ENCODE assay signal across 10 mouse cellular contexts in genomic region chr19:56601901-56602347, GRCm38 (mm10). TPM values are rescaled to one million over a fixed set of nuclear protein-coding genes. Genes with fewer than 3 reads are reported as not detected.
DNase-seq lines count a peak whose midpoint lies in the region; ATAC-seq and TF ChIP-seq lines count a peak whose summit lies in the region.
"Had no signal": no experiment of that assay in that cellular context is flagged by ENCODE, and none has a peak within 500 bp of the region (broad histone marks: within the 10 kb centered on the region; RNA-seq: fewer than 3 reads in every experiment).

No protein-coding gene starts in this region.

- peaks cover 11% of the 10 kb centered on the region; the same call in 1 of the 2 replicates for H3K4me1 ChIP-seq in heart, embryonic 11.5 days (ENCODE audit: control insufficient read depth, insufficient read depth, low read length)
- peaks cover 34% of the 10 kb centered on the region for H3K4me1 ChIP-seq in heart, embryonic 16.5 days (ENCODE audit: control insufficient read depth, insufficient read depth, low read length)
- H3K4me1 ChIP-seq: embryonic facial prominence, embryonic 12.5 days had no signal

- H3K36me3 ChIP-seq in heart, embryonic 11.5 days (ENCODE audit: control insufficient read depth, insufficient read depth, low read length): peaks cover 3% of the 10 kb centered on the region; the same call in 1 of the 2 replicates
- peaks cover 11% of the 10 kb centered on the region for H3K36me3 ChIP-seq in heart, embryonic 16.5 days (ENCODE audit: control insufficient read depth, insufficient read depth)

- ATAC-seq in heart, embryonic 11.5 days (replicated peaks; ENCODE audit: insufficient number of reproducible peaks, low FRiP score, low TSS enrichment): no peak
- 0 out of 2 replicates have a peak, but pooled peaks have one; percentile 43 for ATAC-seq in heart, embryonic 16.5 days (replicated peaks; ENCODE audit: extremely low read depth, insufficient read depth, low FRiP score)

- no peak overlapping the region for H3K27ac ChIP-seq in heart, embryonic 11.5 days (ENCODE audit: low read depth, low read length)
- peak overlapping the region; percentile 69 for H3K27ac ChIP-seq in heart, embryonic 16.5 days (ENCODE audit: low read length)
- H3K27ac ChIP-seq in left cerebral cortex, adult 2 months: no peak overlapping the region
- H3K27ac ChIP-seq: embryonic facial prominence, embryonic 12.5 days had no signal

- H3K9ac ChIP-seq in heart, embryonic 11.5 days (ENCODE audit: low read depth, low read length): no peak overlapping the region
- H3K9ac ChIP-seq in heart, embryonic 16.5 days (ENCODE audit: low read length): peak overlapping the region; percentile 2; the same call in 1 of the 2 replicates
- H3K9ac ChIP-seq: embryonic facial prominence, embryonic 12.5 days had no signal

- H3K27me3 ChIP-seq in heart, embryonic 11.5 days (ENCODE audit: control insufficient read depth, insufficient read depth, low read length): no peaks in the 10 kb centered on the region
- no peaks in the 10 kb centered on the region for H3K27me3 ChIP-seq in heart, embryonic 16.5 days (ENCODE audit: control insufficient read depth, insufficient read depth, low read length)
- H3K27me3 ChIP-seq: embryonic facial prominence, embryonic 12.5 days had no signal

- H3K9me3 ChIP-seq in heart, embryonic 11.5 days (replicated peaks; ENCODE audit: control insufficient read depth, low read length): no peaks in the 10 kb centered on the region
- no peaks in the 10 kb centered on the region for H3K9me3 ChIP-seq in heart, embryonic 16.5 days (replicated peaks; ENCODE audit: control insufficient read depth, low read length)
- H3K9me3 ChIP-seq: embryonic facial prominence, embryonic 12.5 days had no signal

- intact Hi-C loops in left cerebral cortex, adult 2 months (cut with DNase I): no loop called here

- no peak overlapping the region for H3K4me3 ChIP-seq in heart, embryonic 11.5 days (ENCODE audit: low read depth, low read length)
- no peak overlapping the region for H3K4me3 ChIP-seq in heart, embryonic 16.5 days (ENCODE audit: low read length)
- H3K4me3 ChIP-seq in left cerebral cortex, adult 2 months: no peak overlapping the region
- H3K4me3 ChIP-seq: embryonic facial prominence, embryonic 12.5 days had no signal

- H3K4me2 ChIP-seq in heart, embryonic 11.5 days: no peak overlapping the region
- H3K4me2 ChIP-seq in heart, embryonic 16.5 days (ENCODE audit: low read depth, low read length): peak overlapping the region; percentile 13; the same call in 1 of the 2 replicates
- H3K4me2 ChIP-seq: embryonic facial prominence, embryonic 12.5 days had no signal

- peak; percentile 31 to 35 for DNase-seq in heart, adult 18-20 months
- peak; percentile 80 to 92 for DNase-seq in kidney, postnatal 36 days
- DNase-seq in lung, postnatal 36 days: peak; percentile 76
- DNase-seq in left cerebral cortex, adult 2 months (ENCODE audit: extremely low spot score in 1 of 2, low spot score in 2 of 2): no peak
- no peak for DNase-seq in layer of hippocampus, postnatal 25 days (ENCODE audit: extremely low spot score in 1 of 2, low spot score in 1 of 2)
- no peak for DNase-seq in adrenal gland, adult 8-10 months
- DNase-seq: adrenal gland, postnatal 25 days had no signal

- no peak for TF ChIP-seq CTCF in left cerebral cortex, adult 2 months (IDR thresholded peaks at IDR 0.05)

- whole genome bisulfite sequencing in heart, embryonic 11.5 days (ENCODE audit: insufficient replicate concordance): 78% methylated on average over 15 of the region's 15 CpGs
- WGBS in heart, embryonic 16.5 days: 43% methylated on average over 15 of the region's 15 CpGs

RNA-seq across cellular contexts. Expression of gene Nhlrc2, which starts 53.9 kb away (rescaled TPM):
- total RNA-seq in heart, adult 18-20 months (2021): 10 to 100 TPM; 23.6 to 26.1 TPM
- polyA plus RNA-seq in heart, embryonic 11.5 days (2014; fragmentation: Nextera tagmentation; extraction: Ambion mirVana): 13.1 and 14.3 TPM in 2 replicates
- polyA plus RNA-seq in heart, embryonic 16.5 days (2015; fragmentation: Nextera tagmentation; extraction: Ambion mirVana): 15.1 and 18.3 TPM in 2 replicates
- total RNA-seq in left cerebral cortex, adult 2 months (2021): 10 to 100 TPM; 13.1 to 15.1 TPM
- 10 to 100 TPM; 10.4 to 12.2 TPM for total RNA-seq in layer of hippocampus, postnatal 25 days (2021)
- 10 to 100 TPM; 16.6 to 27.2 (median 23.2) TPM for total RNA-seq in adrenal gland, adult 8-10 months (2022)

RNA-seq across cellular contexts. Expression of gene Dclre1a, which starts 53.9 kb away (rescaled TPM):
- 10 to 100 TPM in 1 of 2 experiments, 1 to 10 TPM in 1; 8.3 to 10.1 TPM for total RNA-seq in heart, adult 18-20 months (2021)
- polyA plus RNA-seq in heart, embryonic 11.5 days (2014; fragmentation: Nextera tagmentation; extraction: Ambion mirVana): 13.6 and 14.6 TPM in 2 replicates
- 11.6 and 13.4 TPM in 2 replicates for polyA plus RNA-seq in heart, embryonic 16.5 days (2015; fragmentation: Nextera tagmentation; extraction: Ambion mirVana)
- total RNA-seq in left cerebral cortex, adult 2 months (2021): 10 to 100 TPM in 1 of 2 experiments, 1 to 10 TPM in 1; 8.9 to 14.3 TPM
- total RNA-seq in layer of hippocampus, postnatal 25 days (2021): 1 to 10 TPM; 5.3 to 8.5 TPM
- total RNA-seq in adrenal gland, adult 8-10 months (2022): 10 to 100 TPM in 3 of 4 experiments, 1 to 10 TPM in 1; 8.8 to 13.8 (median 11.3) TPM

Comparison
In these comparisons a context has a peak if more than half of its experiments do, and no peak if none do; other contexts are left out.
1. DNase-seq: peak in heart, adult 18-20 months (2 of 2), kidney, postnatal 36 days (2 of 2) and lung, postnatal 36 days (single experiment); none in left cerebral cortex, adult 2 months (0 of 2), layer of hippocampus, postnatal 25 days (0 of 2) and adrenal gland, adult 8-10 months (single experiment).